Mouse (Mus musculus): ENCODE measurements around the gene Atp11a.
A peak's percentile ranks its signal among the peaks of the same experiment; 100 is the strongest.

Atp11a gene

DNA sequence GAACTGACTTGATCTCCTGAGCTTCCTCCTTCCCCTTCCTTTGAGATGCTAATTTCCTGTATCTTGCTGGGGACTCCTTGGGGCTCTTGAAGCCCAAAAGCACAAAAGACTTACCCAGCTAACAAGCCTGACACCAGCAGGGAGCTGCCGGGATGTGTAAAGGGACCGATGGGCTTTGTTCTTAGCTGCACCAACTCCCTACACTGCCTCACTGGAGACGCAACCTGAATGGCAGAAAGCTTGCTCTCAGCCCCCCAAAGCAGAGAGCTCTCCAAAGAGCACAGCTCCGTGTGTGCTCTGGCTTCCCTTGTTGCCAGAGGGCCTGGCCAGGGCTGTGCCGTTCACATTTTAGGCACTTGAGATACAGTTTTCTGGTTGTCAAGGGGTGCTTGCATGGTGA lies 114.6 kb downstream of the Atp11a start:
- DNase-seq (ENCODE audit: extremely low read depth, low read depth) = no peak

DNA sequence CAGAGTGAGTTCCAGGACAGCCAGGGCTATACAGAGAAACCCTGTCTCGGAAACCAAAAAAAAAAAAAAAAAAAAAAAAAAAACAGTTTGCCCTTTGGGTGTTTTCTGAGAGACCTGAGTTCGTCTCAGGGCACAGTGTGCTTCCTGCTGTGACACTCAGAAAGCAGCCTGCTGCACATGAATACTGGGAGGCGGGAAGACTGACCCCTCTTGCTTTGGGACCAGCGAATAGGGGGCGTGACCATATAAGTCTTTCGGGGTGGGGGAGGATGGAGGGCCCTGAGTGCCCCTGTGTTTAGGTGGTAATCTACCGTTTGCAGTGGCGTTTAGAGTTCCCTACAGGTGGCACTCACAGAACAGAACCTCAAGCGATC lies 116.2 kb downstream of the Atp11a start:
- DNase-seq (ENCODE audit: extremely low read depth, low read depth) = no peak

DNA sequence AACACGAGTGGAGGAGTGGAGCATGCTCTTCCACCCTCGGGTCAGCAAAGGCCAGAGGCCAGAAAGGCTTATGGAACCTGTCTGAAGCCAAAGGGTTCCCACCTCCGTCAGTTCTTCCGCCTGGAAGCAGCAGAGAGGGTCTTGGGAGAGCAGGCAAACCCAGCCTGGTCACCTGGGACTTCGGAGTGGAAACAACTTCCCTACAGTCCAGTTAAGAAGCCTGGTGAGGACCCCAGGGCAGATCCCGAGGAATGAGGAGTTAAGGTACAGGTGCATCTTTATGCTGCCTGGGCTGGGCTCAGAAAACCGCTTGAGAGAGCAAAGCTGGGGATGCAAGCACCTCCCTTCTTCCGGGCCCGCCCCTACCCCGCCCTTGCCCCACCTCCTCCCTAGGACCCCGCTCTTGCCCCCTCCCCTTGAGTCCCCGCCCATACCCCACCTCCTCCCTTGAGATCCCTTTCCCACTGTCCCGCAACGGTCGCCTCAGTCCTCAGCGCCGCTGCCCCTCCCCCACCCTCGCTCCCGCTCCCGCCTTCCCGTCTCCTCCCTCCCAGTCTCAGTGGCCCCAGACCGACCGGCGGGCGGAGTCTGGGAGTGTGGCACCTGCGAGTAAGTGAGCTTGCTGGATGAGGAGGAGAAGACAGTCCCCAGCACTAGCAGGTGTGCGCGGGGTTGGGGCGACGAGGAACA lies 116.7 kb downstream of the Atp11a start, which contains the start of gene Mcf2l:
Gene Mcf2l (plus strand): TSS at position 450 of the 690 bp plus-strand sequence.
- DNase-seq (ENCODE audit: extremely low read depth, low read depth) = peak; percentile 61

DNA sequence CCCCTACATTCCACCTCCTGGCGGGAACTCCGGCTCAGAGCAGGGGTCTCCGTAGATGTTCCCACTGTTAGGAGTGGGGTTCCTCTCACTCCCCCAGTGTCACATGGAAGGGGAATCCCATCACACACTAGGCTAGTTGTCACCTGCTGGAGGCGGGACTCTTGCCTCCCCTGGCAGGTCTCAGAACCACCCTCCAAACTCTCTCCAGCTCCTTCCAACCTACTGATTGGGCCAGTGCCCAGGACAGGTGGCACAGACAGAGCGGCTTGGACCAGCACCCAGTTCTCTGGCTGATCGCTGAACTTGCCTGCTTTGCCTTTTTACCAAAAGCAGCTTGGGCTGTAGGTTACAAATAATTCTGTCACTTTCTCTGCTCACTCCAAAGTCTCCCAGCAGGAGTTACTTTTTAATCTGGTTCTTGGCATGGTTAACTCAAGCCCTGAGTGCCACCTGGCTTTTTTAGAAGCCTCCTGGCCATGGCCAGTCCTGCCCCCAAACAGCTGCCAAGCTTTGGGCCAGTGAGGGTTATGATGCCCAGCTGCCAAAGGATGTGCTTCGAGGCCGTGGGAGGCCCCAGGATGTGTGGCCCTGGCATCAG lies 117.5 kb downstream of the Atp11a start:
- no peak for DNase-seq (ENCODE audit: extremely low read depth, low read depth)

DNA sequence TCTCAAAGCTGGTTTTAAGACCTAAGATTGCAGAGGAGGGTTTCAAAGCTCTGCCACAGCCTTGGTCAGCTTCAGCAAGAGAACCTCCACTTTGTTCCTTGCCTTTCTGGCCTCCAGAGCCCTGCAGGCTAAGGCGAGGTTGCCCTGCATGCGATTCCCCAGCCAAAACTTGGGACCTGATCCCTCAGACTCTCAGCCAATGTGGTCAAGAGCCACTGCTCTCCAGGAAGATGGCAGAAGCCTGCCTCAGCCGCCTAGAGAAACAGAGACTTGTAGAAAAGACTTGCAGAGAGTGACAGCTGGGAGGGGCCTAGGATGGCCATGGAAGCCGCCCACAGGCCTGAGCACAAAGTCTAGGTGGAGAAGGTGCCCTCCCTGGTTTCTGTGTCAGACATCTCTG lies 118.2 kb downstream of the Atp11a start:
- DNase-seq (ENCODE audit: extremely low read depth, low read depth) = no peak

DNA sequence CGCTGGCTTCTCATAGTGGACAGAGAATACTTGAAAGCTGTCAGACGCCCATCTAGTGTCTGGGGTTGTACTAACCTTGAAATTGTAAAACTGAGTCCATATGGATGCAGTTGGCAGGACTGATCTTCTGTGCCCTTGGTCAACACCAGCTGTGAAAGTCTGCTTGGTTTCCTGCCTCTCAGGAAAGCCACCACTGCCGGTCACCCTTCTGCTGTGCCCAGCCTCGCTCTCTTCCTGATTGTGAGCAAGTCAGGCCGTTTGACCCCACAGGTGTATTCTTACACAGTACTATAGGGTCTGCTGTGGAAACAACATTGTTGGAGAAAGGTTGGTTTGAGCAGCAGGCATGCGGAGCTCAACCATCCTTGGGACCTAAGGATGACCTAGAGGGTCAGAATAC lies 120.3 kb downstream of the Atp11a start:
- no peak for DNase-seq (ENCODE audit: extremely low read depth, low read depth)

DNA sequence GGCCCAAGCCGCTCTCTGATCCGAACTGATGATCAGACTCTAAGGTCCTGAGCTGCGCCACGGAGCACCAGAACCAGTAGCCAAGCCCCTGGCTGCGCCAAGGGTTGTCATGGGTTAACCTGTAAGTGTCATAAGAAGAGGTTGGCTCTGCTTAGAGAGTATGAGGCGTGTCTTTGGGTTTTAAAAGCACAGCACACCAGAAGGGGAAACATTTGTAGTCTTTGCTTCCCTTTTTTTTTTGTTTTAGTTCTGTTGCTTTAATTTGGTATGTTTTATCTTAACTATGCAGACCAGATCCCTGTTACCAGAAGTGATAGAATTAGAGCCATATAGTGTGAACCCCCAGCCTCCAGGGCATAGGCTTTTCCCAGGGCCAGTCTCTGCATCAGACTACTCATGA lies 123.3 kb downstream of the Atp11a start:
- peak; percentile 85 for DNase-seq (ENCODE audit: extremely low read depth, low read depth)

DNA sequence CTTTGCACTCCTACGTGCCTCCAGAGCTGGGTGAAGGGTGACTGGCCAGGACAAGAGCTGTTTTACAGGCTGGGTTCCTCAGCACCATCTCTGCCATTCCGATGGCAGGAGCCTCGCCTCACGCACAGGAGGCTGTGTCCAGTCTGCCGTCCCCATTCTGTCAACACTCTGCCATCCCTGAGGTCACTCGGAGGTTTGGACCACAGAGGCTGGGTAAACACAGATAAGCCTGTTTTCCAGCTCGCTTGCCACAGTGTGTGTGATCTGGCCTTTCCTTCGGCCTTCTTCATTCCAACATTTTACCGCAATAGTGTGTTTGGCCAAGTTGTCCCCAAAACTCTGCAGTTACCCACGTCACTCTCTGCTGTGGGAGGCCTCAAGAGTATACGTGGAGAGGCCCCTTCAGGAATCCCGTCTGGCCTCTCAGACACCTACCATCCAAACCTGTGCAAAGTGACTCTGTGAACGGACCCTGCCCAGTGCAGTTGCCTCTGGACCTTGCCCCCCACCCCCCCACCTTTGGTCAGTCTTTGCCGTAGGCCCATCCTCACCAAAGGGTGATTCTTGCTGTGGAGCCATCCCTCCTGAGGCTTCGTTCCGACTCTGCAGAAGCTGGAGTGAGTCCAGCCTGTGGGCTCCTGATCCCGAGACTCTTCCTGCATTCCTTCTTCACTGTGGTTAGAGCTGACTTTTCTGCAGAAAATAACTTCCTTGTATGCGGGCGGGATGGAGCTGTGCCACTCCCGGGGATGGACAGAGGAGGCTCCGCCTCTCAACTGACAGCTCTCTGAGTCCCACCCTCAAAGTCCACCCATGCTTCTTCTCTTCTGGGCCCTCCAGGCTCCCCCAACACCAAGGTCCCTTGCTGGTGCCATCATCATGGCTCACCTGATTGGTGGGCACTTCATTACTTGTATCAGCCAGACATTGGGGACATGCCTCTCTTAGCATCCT lies 126.5 kb downstream of the Atp11a start:
- DNase-seq (ENCODE audit: extremely low read depth, low read depth) = no peak

DNA sequence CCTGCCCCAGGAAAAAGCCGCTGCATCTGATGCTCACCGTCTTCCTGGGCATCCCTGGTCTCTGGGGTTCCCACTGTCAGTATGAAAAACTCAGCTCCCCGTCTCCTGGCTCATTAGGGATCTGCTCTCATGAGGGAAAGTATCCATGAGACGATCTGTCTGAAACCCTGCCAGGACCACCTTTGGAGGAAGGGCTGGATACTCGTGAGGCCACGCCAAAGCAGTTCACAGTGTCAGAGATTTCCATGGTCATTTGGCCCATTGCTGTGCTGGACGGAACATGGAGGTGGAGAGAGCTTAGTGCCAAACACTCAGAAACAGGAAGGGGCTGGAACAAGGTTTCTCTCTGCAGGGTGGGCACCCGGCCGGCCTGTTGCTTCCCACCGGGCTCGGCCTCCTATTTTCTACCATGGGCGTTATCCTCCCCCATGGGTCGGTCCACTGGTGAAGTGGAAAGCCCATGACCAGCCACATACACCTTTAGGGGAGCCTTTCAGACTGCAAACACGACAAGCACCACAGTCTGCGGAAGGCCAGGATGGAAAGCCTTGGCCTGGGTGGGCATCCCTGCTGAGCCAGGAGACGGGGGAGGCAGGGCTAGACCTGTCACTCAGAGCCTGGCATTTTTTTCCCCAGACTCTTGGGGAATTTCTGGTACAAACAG lies 131.1 kb downstream of the Atp11a start:
- DNase-seq (ENCODE audit: extremely low read depth, low read depth) = no peak

DNA sequence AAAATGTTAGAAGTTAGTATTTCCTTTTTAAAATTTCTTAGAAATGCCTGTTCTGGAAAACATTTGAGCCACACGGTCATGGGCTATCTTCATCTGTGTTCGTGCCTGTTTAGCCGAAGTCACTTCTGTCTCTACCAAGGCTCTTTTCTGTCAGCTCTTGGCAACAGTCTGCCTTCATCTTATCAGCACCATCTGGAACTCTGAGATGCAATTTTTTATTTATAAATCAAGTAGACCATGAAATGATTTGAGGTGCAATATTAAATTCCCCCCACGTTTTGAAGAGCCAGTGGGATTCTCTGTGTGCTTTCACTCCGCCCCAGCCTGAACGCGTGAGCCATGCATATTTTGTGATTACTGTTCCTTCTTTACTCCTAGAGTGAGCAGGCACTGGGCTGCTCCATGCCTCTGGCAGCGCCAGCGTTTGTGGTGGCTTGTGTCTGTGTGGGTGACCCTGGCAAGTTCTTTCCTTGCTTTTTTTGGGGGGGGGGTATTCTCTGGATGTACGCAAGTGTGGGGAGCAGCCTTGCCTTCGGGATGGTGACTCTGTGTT lies 132.3 kb downstream of the Atp11a start:
- DNase-seq (ENCODE audit: extremely low read depth, low read depth) = no peak

DNA sequence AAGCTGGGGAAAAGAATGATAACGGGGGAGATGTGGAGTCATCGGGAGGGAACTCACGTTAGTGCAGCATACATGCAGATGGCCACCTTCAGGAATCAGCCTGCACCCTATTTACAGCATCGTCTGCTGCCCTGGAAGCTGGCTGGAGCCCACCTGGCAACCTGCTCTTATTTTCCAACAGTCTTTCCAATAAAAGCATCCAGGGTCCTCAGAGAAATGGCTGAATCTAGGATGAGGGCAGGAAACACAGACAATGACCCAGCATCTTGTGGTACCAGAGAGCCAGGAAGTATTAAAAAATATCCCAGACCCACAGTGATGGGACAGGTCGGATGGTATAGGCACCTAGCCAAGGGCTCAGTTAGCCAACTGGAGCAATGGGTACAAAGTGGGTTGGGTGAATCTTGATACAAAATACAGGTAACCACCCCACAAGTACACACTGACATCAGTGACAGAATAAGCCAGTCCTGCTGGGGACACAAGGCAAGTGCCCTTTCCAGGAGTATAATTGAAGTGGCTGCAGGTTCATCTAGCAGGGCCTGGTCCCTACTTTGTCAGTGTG lies 136.2 kb downstream of the Atp11a start:
- no peak for DNase-seq (ENCODE audit: extremely low read depth, low read depth)

DNA sequence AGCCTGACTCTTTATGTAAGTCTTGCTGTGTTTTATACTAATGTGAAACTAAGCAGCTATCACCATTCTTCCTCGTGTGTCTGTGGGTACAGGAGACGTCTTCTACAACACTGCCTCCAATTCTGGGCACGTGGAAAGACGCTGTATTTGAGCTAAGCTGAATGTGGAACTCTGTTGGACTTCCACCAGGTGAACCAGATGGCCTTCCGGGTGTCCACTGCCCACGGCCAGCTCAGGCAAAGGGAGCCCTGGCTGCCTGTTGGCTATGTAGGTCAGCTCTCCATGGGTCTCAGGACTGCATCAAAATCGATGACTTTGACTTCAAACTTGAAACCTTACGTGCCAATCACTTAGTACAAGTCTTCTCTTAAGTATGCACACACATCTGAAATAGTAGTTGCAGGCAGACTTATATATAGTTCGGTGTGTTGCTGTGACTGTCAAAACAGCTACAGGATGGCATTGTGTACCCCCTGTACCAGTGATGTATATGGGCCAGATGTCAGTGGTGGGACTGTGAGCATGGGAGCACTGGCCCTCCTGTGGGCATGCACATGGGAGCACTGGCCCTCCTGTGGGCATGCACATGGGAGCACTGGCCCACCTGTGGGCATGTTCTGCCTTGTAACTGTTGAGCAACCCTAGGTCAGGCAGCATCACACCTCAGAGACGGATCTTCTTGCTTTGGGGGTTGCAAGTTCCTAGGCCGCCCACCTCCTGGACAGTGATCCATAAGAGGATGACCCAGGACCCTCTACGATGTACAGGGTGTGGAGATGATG lies 137.2 kb downstream of the Atp11a start:
- DNase-seq (ENCODE audit: extremely low read depth, low read depth) = no peak

DNA sequence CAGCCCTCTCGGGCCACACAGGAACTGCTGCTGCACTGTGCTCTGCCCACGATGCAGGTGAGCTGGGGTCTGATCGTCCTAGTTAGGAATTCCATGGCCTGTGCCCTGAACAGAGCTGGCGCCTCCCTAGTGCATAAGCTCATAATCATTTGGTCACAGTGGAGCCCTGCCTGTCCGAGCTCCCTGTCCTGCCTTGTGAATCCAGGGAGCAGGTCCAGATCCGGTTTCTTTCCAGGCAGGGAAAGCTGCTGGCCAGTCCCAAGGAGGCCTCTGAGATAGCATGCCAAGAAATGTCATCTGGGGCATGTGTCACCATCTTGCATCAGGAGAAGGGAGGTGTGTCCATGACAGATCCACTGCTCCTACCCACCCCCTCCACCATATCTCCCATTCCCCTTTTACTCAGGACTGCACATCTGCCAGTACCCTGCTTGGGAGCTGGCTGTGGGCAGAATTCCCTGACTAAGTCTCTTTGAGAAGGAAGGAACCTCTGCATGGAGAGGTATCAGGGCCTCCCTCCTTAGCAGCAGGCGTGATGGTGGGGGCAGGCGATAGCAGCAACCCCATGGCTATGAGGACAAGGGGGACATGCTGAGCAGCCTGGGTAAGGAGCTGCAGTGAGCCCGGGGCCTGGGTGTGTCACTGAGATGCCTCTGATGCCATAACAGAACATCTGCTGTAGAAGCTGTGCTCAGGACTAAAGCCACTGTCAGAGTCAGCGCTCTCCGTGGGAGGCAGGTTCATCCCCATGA lies 138.1 kb downstream of the Atp11a start:
- no peak for DNase-seq (ENCODE audit: extremely low read depth, low read depth)

DNA sequence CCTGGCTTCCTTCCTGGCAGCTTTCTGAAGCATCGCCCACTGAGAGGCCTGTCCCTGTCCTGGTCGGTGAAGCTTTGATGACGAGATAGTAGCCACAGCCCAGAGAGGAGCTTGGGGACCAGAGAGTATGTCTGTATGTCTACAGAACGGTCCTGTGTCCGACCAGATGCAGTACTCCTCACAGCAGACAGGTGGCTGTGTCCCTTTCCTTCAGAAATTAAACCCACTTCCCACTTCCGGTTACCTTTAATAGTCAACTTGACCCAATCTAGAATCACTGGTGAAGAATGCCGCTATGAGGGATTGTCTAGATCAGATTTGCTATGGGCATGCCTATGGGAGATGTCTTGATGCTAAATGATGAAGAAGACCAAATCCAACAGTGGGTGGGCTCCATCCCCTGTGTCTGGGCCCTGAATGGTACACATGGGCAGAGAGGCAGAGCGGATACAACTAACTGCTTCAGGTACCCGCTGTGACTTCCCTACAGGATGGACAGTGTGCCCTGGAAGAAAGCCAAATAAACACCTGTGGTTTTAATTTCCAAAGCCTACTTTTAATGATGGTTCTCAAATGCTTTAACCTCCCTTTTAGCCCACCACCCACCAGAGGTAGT lies 138.8 kb downstream of the Atp11a start:
- no peak for DNase-seq (ENCODE audit: extremely low read depth, low read depth)

DNA sequence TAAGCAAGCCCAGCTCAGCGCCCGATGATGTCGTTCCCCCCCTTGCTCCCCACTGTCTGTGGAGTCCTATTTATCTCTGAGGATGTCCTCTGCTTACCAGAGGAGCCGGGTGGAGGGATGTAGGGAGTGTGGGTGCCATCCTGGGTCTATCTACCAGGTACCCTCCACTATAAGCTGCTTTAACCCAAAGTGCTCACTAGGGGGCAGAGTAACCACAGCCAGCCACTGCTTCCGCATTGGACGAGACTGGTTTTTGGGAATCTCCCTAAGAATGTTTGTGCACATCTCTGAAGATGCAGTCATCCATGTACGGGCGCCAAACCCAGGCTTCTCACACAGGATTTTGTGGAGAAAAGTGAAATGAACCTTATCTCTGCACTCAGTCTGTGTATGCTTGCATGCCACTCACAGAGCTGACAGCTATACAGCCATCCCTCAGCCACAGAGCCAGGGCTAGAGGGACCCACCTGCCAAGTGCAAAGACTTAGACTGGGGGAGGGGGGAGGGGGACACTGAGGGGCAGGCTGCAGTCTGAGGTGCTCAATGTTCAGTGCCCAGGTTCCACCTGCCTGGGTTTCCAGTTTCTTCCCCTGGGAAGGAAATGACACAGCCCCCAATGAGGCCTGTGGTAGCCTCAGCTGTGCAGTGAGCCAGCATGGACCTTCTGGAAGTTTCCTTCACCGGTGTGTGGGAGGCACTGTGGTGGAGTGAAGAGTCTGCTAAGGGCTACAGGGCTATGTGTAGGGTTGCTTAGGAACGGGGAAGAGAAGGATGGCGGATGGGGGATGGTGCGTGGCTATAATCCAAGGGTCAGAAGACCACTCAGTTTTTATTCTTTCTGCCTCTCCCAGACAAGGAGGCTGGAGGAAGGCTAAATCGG lies 139.9 kb downstream of the Atp11a start:
- peak; percentile 16 for DNase-seq (ENCODE audit: extremely low read depth, low read depth)

DNA sequence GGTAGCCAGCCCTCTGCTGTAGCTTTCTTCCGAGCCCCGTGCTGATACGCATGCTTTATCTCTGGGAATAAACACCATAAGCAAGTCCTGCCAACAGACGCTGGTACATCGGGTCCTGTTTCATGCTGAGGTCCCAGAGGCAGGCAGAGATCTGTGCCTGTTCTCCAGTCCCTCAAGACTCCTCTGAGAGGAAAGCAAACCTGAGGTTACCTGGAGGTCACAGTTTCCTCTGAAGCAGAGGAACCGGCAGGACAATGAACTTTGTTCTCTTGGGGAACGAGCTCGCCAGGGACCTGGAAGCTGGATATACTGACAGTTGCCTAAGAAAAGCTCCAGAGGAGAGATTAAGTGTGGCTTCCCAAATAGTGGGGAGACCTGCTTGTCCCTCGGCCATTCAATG lies 141.0 kb downstream of the Atp11a start:
- DNase-seq (ENCODE audit: extremely low read depth, low read depth) = no peak

DNA sequence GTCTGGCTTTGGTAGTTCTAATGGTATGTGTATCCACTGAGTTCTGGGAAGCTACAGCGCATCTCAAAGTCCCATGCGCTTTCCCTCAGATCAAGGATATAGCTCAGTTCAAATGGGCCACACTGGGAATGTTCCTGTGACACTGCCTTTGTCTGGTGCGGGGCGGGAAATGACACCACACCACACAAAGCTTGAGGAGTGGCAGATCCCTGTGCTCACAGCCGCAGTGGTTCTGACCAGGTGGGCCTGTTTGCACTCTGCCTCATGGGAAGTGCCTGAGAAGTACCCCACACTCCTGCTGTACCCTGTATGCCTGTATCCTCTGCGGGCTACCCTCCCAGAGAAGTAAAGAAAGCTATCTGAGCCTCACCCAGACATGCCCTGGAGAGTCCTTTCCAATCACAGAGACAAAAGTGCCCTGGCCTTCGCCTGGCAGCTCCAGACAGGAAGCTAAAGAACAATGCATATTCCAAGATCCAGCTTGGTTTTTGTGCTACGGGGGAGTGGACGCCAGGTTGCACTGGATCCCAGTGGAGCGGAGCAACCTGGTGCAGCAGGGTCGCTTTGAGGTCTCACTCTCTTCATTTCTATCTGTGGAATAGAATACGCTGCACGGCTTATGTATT lies 147.1 kb downstream of the Atp11a start:
- no peak for DNase-seq (ENCODE audit: extremely low read depth, low read depth)

DNA sequence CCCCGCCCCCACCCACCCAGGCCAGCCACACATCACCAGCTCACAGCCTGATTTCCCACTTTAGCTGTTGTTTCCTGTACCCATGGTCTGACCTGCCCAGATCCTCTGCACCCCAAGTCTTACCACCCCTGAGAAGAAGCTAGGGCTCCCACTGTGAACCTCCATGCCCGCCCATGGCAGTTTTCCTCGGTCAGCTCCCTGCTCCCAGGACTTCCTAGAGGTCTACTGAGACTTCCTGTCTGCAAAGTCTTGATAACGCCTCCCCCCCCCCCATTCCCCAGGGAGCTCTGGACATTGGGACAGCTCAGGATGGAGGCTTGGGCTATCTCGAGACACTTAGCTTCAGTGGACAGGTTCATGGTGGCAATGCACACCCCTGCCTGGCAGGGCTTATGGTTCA lies 148.3 kb downstream of the Atp11a start:
- no peak for DNase-seq (ENCODE audit: extremely low read depth, low read depth)
